In the genomic region with DNA sequence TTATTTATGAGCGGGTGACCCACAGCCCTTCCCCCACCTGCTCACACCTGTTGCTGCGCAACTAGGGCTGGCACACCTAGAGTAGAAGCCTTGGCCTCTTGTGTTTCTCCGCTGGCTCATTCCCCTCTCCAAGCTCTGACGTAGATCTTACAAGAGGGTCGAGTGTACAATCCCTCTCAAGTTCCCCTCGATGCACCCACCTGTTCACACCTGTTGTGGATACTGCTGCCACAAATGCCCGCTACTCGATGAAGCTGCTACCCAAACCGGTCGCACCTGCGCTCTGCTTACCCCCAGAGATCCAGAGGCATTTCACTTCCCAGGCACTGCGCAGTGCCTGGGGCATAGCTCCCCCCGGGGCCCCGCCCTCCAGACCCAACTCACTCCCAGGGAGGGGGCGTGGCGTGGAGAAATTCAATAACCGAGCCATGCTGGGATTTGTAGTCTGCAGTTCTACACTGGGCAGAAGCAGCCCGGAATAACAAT, we compare ENCODE assay signal across 8 mouse cellular contexts. TPM values are rescaled to one million over a fixed set of nuclear protein-coding genes. Genes with fewer than 3 reads are reported as not detected.
DNase-seq lines count a peak whose midpoint lies in the region; ATAC-seq and TF ChIP-seq lines count a peak whose summit lies in the region.

No protein-coding gene starts in this region.

- no peaks in the 10 kb centered on the region for H3K27me3 ChIP-seq in cerebellum, adult 2 months (ENCODE audit: control insufficient read depth, insufficient read depth, low read length)
- H3K27me3 ChIP-seq in forebrain, postnatal 0 days (ENCODE audit: insufficient read depth, low read length) = no peaks in the 10 kb centered on the region
- H3K27me3 ChIP-seq in kidney, embryonic 14.5 days (ENCODE audit: control insufficient read depth, insufficient read depth, low read length) = no peaks in the 10 kb centered on the region
- no peaks in the 10 kb centered on the region for H3K27me3 ChIP-seq in lung, embryonic 16.5 days (ENCODE audit: control insufficient read depth, insufficient read depth, low read depth, low read length)
- no peaks in the 10 kb centered on the region for H3K27me3 ChIP-seq in stomach, embryonic 16.5 days (ENCODE audit: control insufficient read depth, insufficient read depth, low read length)

- TF ChIP-seq CTCF in cerebellum, adult 2 months (IDR thresholded peaks at IDR 0.05; ENCODE audit: borderline replicate concordance, insufficient read depth, low read depth, low read length) = no peak
- TF ChIP-seq CTCF in forebrain, postnatal 0 days (IDR thresholded peaks at IDR 0.05; ENCODE audit: low read depth) = no peak

- no peak overlapping the region for H3K9ac ChIP-seq in forebrain, postnatal 0 days
- H3K9ac ChIP-seq in kidney, embryonic 14.5 days (ENCODE audit: low read depth, low read length) = no peak overlapping the region
- no peak overlapping the region for H3K9ac ChIP-seq in lung, embryonic 16.5 days (ENCODE audit: low read length)
- H3K9ac ChIP-seq in stomach, embryonic 16.5 days (ENCODE audit: low read length) = peak overlapping the region; percentile 55; the same call in 1 of the 2 replicates

- H3K27ac ChIP-seq in cerebellum, adult 2 months (ENCODE audit: insufficient read depth, low read length) = no peak overlapping the region
- no peak overlapping the region for H3K27ac ChIP-seq in forebrain, postnatal 0 days (ENCODE audit: low read depth, low read length)
- H3K27ac ChIP-seq in kidney, embryonic 14.5 days (ENCODE audit: low read depth, low read length) = no peak overlapping the region
- 0 out of 2 replicates have a peak overlapping the region, but pooled peaks have one; percentile 56 for H3K27ac ChIP-seq in lung, embryonic 16.5 days (ENCODE audit: low read length)
- no peak overlapping the region for H3K27ac ChIP-seq in stomach, embryonic 16.5 days (ENCODE audit: low read length)

- H3K9me3 ChIP-seq in forebrain, postnatal 0 days (ENCODE audit: low read length) = no peaks in the 10 kb centered on the region
- no peaks in the 10 kb centered on the region for H3K9me3 ChIP-seq in kidney, embryonic 14.5 days (ENCODE audit: control insufficient read depth, low read length)
- no peaks in the 10 kb centered on the region for H3K9me3 ChIP-seq in lung, embryonic 16.5 days (ENCODE audit: control insufficient read depth, low read length)
- H3K9me3 ChIP-seq in stomach, embryonic 16.5 days (replicated peaks; ENCODE audit: control insufficient read depth, low read length) = no peaks in the 10 kb centered on the region

- no peaks in the 10 kb centered on the region for H3K36me3 ChIP-seq in forebrain, postnatal 0 days (ENCODE audit: insufficient read depth)
- no peaks in the 10 kb centered on the region for H3K36me3 ChIP-seq in kidney, embryonic 14.5 days (ENCODE audit: control insufficient read depth, insufficient read depth, low read length)
- no peaks in the 10 kb centered on the region for H3K36me3 ChIP-seq in lung, embryonic 16.5 days (ENCODE audit: control insufficient read depth, insufficient read depth, low read length)
- H3K36me3 ChIP-seq in stomach, embryonic 16.5 days (ENCODE audit: control insufficient read depth, insufficient read depth, low read length) = no peaks in the 10 kb centered on the region

- DNase-seq in cerebellum, adult 2 months = no peak
- no peak for DNase-seq in cerebellum, postnatal 36 days
- peak; percentile 93 for DNase-seq in Muller cell, postnatal 12 days (ENCODE audit: inconsistent ontology term)
- peak; percentile 37 for DNase-seq in forebrain, postnatal 0 days
- DNase-seq in MN1 (ENCODE audit: low spot score) = no peak

- H3K4me1 ChIP-seq in cerebellum, adult 2 months (ENCODE audit: control insufficient read depth, insufficient read depth, low read length) = no peaks in the 10 kb centered on the region
- H3K4me1 ChIP-seq in forebrain, postnatal 0 days (ENCODE audit: insufficient read depth) = peaks cover 3% of the 10 kb centered on the region
- H3K4me1 ChIP-seq in kidney, embryonic 14.5 days (ENCODE audit: control insufficient read depth, insufficient read depth, low read length) = peaks cover 4% of the 10 kb centered on the region; the same call in 1 of the 2 replicates
- 0 out of 2 replicates have a peak, but pooled peaks cover 2% of the 10 kb centered on the region for H3K4me1 ChIP-seq in lung, embryonic 16.5 days (replicated peaks; ENCODE audit: control insufficient read depth, insufficient read depth, low read length)
- peaks cover 3% of the 10 kb centered on the region; the same call in 1 of the 2 replicates for H3K4me1 ChIP-seq in stomach, embryonic 16.5 days (ENCODE audit: control insufficient read depth, insufficient read depth, low read length)

- peak overlapping the region; percentile 22 for H3K4me3 ChIP-seq in cerebellum, adult 2 months (replicated peaks; ENCODE audit: insufficient read depth, low read depth, low read length)
- no peak overlapping the region for H3K4me3 ChIP-seq in forebrain, postnatal 0 days (ENCODE audit: low read depth, low read length)
- H3K4me3 ChIP-seq in kidney, embryonic 14.5 days (ENCODE audit: low read length) = peak overlapping the region; percentile 25; the same call in 1 of the 2 replicates
- H3K4me3 ChIP-seq in lung, embryonic 16.5 days (ENCODE audit: low read length) = peak overlapping the region; percentile 37
- H3K4me3 ChIP-seq in stomach, embryonic 16.5 days (replicated peaks; ENCODE audit: low read length) = peak overlapping the region; percentile 34

- peak overlapping the region; percentile 35 for H3K4me2 ChIP-seq in forebrain, postnatal 0 days (ENCODE audit: low read depth)
- H3K4me2 ChIP-seq in kidney, embryonic 14.5 days (replicated peaks; ENCODE audit: low read depth, low read length) = peak overlapping the region; percentile 38
- peak overlapping the region; percentile 44 for H3K4me2 ChIP-seq in lung, embryonic 16.5 days (ENCODE audit: low read depth, low read length)
- H3K4me2 ChIP-seq in stomach, embryonic 16.5 days (ENCODE audit: low read depth, low read length) = peak overlapping the region; percentile 50

- TF ChIP-seq POLR2A in cerebellum, adult 2 months (IDR thresholded peaks at IDR 0.05; ENCODE audit: borderline replicate concordance, insufficient read depth, low read length) = no peak

- peak; percentile 26; the same call in 1 of the 2 replicates for ATAC-seq in forebrain, postnatal 0 days
- ATAC-seq in kidney, embryonic 14.5 days (ENCODE audit: low FRiP score, low TSS enrichment) = peak; percentile 65
- peak; percentile 87 for ATAC-seq in lung, embryonic 16.5 days (ENCODE audit: low read depth)
- peak; percentile 71; the same call in 1 of the 2 replicates for ATAC-seq in stomach, embryonic 16.5 days (ENCODE audit: insufficient read depth, low FRiP score)

- WGBS in cerebellum, adult 2 months = 27% methylated on average over 18 of the region's 18 CpGs
- 32% methylated on average over 18 of the region's 18 CpGs for WGBS in forebrain, postnatal 0 days
- 25% methylated on average over 18 of the region's 18 CpGs for WGBS in kidney, embryonic 14.5 days
- 19% methylated on average over 18 of the region's 18 CpGs for WGBS in lung, embryonic 16.5 days
- WGBS in stomach, embryonic 16.5 days = 22% methylated on average over 18 of the region's 18 CpGs

RNA-seq across cellular contexts. Expression of a gene that starts 4.1 kb away (rescaled TPM):
- polyA plus RNA-seq in cerebellum, adult 2 months (2012; rRNA removed) = 868 and 1,066 TPM in 2 replicates
- total RNA-seq in forebrain, postnatal 0 days (2014; rRNA removed) = 14.8 and 20.4 TPM in 2 replicates
- polyA plus RNA-seq in forebrain, postnatal 0 days (2015; fragmentation: Nextera tagmentation; extraction: Ambion mirVana) = 22.1 and 22.8 TPM in 2 replicates
- polyA plus RNA-seq in kidney, embryonic 14.5 days (2014; fragmentation: Nextera tagmentation; extraction: Ambion mirVana) = 2.6 TPM in 2 replicates
- 24.0 and 26.6 TPM in 2 replicates for polyA plus RNA-seq in lung, embryonic 16.5 days (2015; fragmentation: Nextera tagmentation; extraction: Ambion mirVana)
- polyA plus RNA-seq in stomach, embryonic 16.5 days (2015; fragmentation: Nextera tagmentation; extraction: Ambion mirVana) = 13.8 and 13.9 TPM in 2 replicates

RNA-seq across cellular contexts. Expression of a gene that starts 48.3 kb away (rescaled TPM):
- 127 and 144 TPM in 2 replicates for polyA plus RNA-seq in cerebellum, adult 2 months (2012; rRNA removed)
- 84.0 and 116 TPM in 2 replicates for total RNA-seq in forebrain, postnatal 0 days (2014; rRNA removed)
- 90.1 and 91.7 TPM in 2 replicates for polyA plus RNA-seq in forebrain, postnatal 0 days (2015; fragmentation: Nextera tagmentation; extraction: Ambion mirVana)
- polyA plus RNA-seq in kidney, embryonic 14.5 days (2014; fragmentation: Nextera tagmentation; extraction: Ambion mirVana) = 43.6 and 53.8 TPM in 2 replicates
- polyA plus RNA-seq in lung, embryonic 16.5 days (2015; fragmentation: Nextera tagmentation; extraction: Ambion mirVana) = 39.3 and 45.7 TPM in 2 replicates
- polyA plus RNA-seq in stomach, embryonic 16.5 days (2015; fragmentation: Nextera tagmentation; extraction: Ambion mirVana) = 34.2 and 35.7 TPM in 2 replicates

RNA-seq across cellular contexts. Expression of a gene that starts 50.0 kb away (rescaled TPM):
- polyA plus RNA-seq in cerebellum, adult 2 months (2012; rRNA removed) = 95.5 and 96.5 TPM in 2 replicates
- 28.9 and 44.9 TPM in 2 replicates for total RNA-seq in forebrain, postnatal 0 days (2014; rRNA removed)
- polyA plus RNA-seq in forebrain, postnatal 0 days (2015; fragmentation: Nextera tagmentation; extraction: Ambion mirVana) = 88.4 and 97.7 TPM in 2 replicates
- polyA plus RNA-seq in kidney, embryonic 14.5 days (2014; fragmentation: Nextera tagmentation; extraction: Ambion mirVana) = 91.3 and 95.4 TPM in 2 replicates
- polyA plus RNA-seq in lung, embryonic 16.5 days (2015; fragmentation: Nextera tagmentation; extraction: Ambion mirVana) = 74.6 and 76.3 TPM in 2 replicates
- 68.9 and 76.9 TPM in 2 replicates for polyA plus RNA-seq in stomach, embryonic 16.5 days (2015; fragmentation: Nextera tagmentation; extraction: Ambion mirVana)

RNA-seq across cellular contexts. Expression of a gene that starts 50.9 kb away (rescaled TPM):
- 252 and 259 TPM in 2 replicates for polyA plus RNA-seq in cerebellum, adult 2 months (2012; rRNA removed)
- total RNA-seq in forebrain, postnatal 0 days (2014; rRNA removed) = 299 and 313 TPM in 2 replicates
- polyA plus RNA-seq in forebrain, postnatal 0 days (2015; fragmentation: Nextera tagmentation; extraction: Ambion mirVana) = 258 and 305 TPM in 2 replicates
- polyA plus RNA-seq in kidney, embryonic 14.5 days (2014; fragmentation: Nextera tagmentation; extraction: Ambion mirVana) = 100 and 120 TPM in 2 replicates
- 69.8 and 74.6 TPM in 2 replicates for polyA plus RNA-seq in lung, embryonic 16.5 days (2015; fragmentation: Nextera tagmentation; extraction: Ambion mirVana)
- 78.0 and 84.9 TPM in 2 replicates for polyA plus RNA-seq in stomach, embryonic 16.5 days (2015; fragmentation: Nextera tagmentation; extraction: Ambion mirVana)

Comparison
In these comparisons a context has a peak if more than half of its experiments do, and no peak if none do; other contexts are left out.
1. DNase-seq: peak in Muller cell, postnatal 12 days (single experiment) and forebrain, postnatal 0 days (single experiment); none in cerebellum, adult 2 months (0 of 2), cerebellum, postnatal 36 days (0 of 2) and MN1 (single experiment).
2. ATAC-seq: peak in every context shown above with its lines; median percentile 87 in lung, embryonic 16.5 days; 71 in stomach, embryonic 16.5 days; 65 in kidney, embryonic 14.5 days; 26 in forebrain, postnatal 0 days.
3. RNA of a gene that starts 4.1 kb away (polyA plus RNA-seq): 868 to 1,066 TPM in cerebellum, adult 2 months; 24.0 to 26.6 TPM in lung, embryonic 16.5 days, 22.1 to 22.8 TPM in forebrain, postnatal 0 days, 13.8 to 13.9 TPM in stomach, embryonic 16.5 days and 2.6 TPM in kidney, embryonic 14.5 days; every median in the first group is over 10 times any median in the second.
4. Peak in every context shown above with its lines, with median percentiles within 50 percentile points of each other: H3K4me2 ChIP-seq.